Mouse (Mus musculus) kidney, postnatal 0 days (tissue): ENCODE data around the gene Fcgbp. TPM values are rescaled to one million over a fixed set of nuclear protein-coding genes. Genes with fewer than 3 reads are reported as not detected.

Source experiments
- ATAC-seq: fragments of 200-750 bp; cut with Nextera tagmentation; replicated peaks from 2 replicates; pipeline ENCODE4 v1.8.0; 2017; ENCODE audit warnings: low read depth, moderate number of reproducible peaks, moderate TSS enrichment, moderate library complexity; ENCODE audit not compliant: low FRiP score
- DNase-seq: peaks from one replicate; pipeline ENCODE4 v3.0.0-alpha.2; 2016; ENCODE audit warnings: low spot score
- H3K27ac ChIP-seq: fragments of 300-500 bp; sonication (generic); 2 replicates; pipeline ENCODE4 v1.5.1; 2014; ENCODE audit warnings: mild to moderate bottlenecking
- H3K27me3 ChIP-seq: fragments of 300-500 bp; sonication (generic); 2 replicates; pipeline ENCODE4 v1.6.1; 2014; ENCODE audit warnings: low read length, mixed read lengths; ENCODE audit not compliant: insufficient read depth
- H3K36me3 ChIP-seq: fragments of 300-500 bp; sonication (generic); 2 replicates; pipeline ENCODE4 v1.6.1; 2014; ENCODE audit warnings: low read length, mixed read lengths; ENCODE audit not compliant: insufficient read depth
- H3K4me1 ChIP-seq: fragments of 300-500 bp; sonication (generic); replicated peaks from 2 replicates; pipeline ENCODE4 v1.6.1; 2014; ENCODE audit warnings: antibody characterized with exemption, low read length, mixed read lengths; ENCODE audit not compliant: insufficient read depth
- H3K4me2 ChIP-seq: fragments of 300-500 bp; sonication (generic); 2 replicates; pipeline ENCODE4 v1.6.1; 2014; ENCODE audit warnings: mild to moderate bottlenecking, low read length, moderate library complexity, mixed read lengths
- H3K4me3 ChIP-seq: fragments of 300-500 bp; sonication (generic); replicated peaks from 2 replicates; pipeline ENCODE4 v1.5.1; 2014; ENCODE audit warnings: low read depth, low read length
- H3K9ac ChIP-seq: fragments of 300-500 bp; sonication (generic); 2 replicates; pipeline ENCODE4 v1.6.1; 2014; ENCODE audit warnings: low read depth, low read length
- H3K9me3 ChIP-seq: fragments of 300-500 bp; sonication (generic); replicated peaks from 2 replicates; pipeline ENCODE4 v1.6.1; 2016; ENCODE audit warnings: low read length, inconsistent platforms, mixed read lengths
- CTCF ChIP-seq: IDR thresholded peaks from 2 replicates; pipeline ENCODE4 v1.5.1; 2016; ENCODE audit warnings: antibody characterized with exemption, low read depth, mild to moderate bottlenecking, moderate library complexity
- WGBS: fragments of 180-500 bp; shearing (Covaris S2); extraction: QIAGEN DNeasy Blood & Tissue Kit; methylation state at CpG from one replicate; pipeline ENCODE4 v1.1.7; 2014; 5-methylcytosine and 5-hydroxymethylcytosine counted together
- polyA plus RNA-seq: library from polyadenylated mRNA; unstranded; fragments of >200 nt; fragmentation: Nextera tagmentation; extraction: Ambion mirVana; gene quantifications from 2 replicates; pipeline ENCODE4 v1.2.1, GENCODE M21; 2015

The Fcgbp gene
- polyA plus RNA-seq, 1 experiment from 2014 or later, result 0.92 TPM

DNA sequence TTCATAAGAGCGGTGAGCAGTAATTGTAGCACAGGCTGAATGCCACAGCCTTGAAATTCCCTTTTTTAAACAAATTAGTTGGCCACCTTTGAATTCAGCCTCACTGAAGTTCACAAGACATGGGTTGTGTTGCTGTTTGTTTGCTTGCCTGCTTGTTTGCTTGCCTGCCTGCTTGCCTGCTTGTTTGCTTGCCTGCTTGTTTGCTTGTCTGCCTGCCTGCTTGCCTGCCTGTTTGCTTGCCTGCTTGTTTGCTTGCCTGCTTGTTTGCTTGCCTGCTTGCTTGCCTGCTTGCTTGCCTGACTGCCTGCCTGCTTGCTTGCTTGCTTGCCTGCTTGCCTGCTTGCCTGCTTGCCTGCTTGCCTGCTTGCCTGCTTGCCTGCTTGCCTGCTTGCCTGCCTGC is 11.1 kb upstream of the Fcgbp start:
- Histone ChIP-seq H3K4me3 (no peak overlapping the region), H3K4me1 (no peaks in the 10 kb centered on the region), H3K36me3 (no peaks in the 10 kb centered on the region), H3K9me3 (no peaks in the 10 kb centered on the region), H3K27me3 (no peaks in the 10 kb centered on the region), H3K27ac (no peak overlapping the region), H3K9ac (no peak overlapping the region), H3K4me2 (no peak overlapping the region)
- no peak for DNase-seq
- no peak for ATAC-seq
- TF ChIP-seq CTCF, result no peak
- WGBS, result 93% methylated on average over 1 of the region's 1 CpGs

DNA sequence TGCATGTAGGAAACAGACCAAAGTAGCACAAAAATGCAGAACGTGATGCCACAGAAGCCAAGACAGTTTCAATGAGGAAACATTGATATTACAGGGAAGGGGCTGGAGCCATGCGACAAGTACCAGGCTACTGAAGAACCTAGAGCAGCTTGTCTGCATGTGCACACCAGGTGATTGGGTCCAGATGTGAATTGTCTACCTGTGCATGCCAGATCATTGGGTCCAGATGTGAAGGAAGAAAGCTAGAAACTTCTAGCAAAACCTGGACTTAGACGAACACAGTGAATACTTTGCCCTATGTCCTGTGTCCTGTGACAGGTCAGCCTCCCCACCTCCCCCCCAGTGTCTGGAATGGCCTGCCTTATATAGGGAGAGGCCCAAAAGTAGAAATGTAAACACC is 2.4 kb upstream of the Fcgbp start:
- ATAC-seq (no peak), DNase-seq (no peak)
- no peaks in the 10 kb centered on the region for H3K9me3 ChIP-seq
- no peak overlapping the region for H3K27ac ChIP-seq
- H3K4me3 ChIP-seq, result no peak overlapping the region
- no peaks in the 10 kb centered on the region for H3K4me1 ChIP-seq
- no peaks in the 10 kb centered on the region for H3K36me3 ChIP-seq
- H3K4me2 ChIP-seq, result no peak overlapping the region
- 72% methylated on average over 3 of the region's 3 CpGs for WGBS
- H3K9ac ChIP-seq, result no peak overlapping the region
- TF ChIP-seq CTCF, result no peak
- no peaks in the 10 kb centered on the region for H3K27me3 ChIP-seq

GRCm38 (mm10) chr7:28069546-28070172 is 1.4 kb upstream of the Fcgbp start:
- ATAC-seq, result no peak
- H3K9ac ChIP-seq, result no peak overlapping the region
- no peak overlapping the region for H3K4me3 ChIP-seq
- H3K9me3 ChIP-seq, result no peaks in the 10 kb centered on the region
- TF ChIP-seq CTCF, result no peak
- no peaks in the 10 kb centered on the region for H3K4me1 ChIP-seq
- H3K36me3 ChIP-seq, result no peaks in the 10 kb centered on the region
- H3K27ac ChIP-seq, result no peak overlapping the region
- no peak overlapping the region for H3K4me2 ChIP-seq
- no peaks in the 10 kb centered on the region for H3K27me3 ChIP-seq
- DNase-seq, result no peak
- WGBS, result 50% methylated on average over 3 of the region's 3 CpGs

DNA sequence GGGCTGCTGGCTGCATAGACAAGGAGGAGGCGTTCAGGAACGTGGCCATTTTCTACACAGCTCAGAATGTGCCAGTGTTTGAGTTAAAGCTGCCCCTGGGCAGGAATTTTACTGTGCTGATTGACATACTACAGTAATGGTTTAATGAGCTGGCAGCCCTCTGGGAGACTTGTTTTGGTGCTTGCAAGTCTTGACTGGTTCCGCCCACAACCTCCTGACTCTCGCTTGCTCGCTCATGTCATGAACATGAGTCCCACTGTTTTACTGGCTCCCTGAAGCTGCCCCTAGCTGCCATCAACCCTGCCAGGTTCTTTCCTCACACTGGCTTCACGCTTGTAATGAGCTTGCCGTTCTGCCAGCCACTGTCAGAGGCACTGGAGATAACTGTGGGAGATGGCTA is 13.2 kb downstream of the Fcgbp start:
- Histone ChIP-seq H3K27ac (no peak overlapping the region), H3K4me2 (no peak overlapping the region), H3K9me3 (no peaks in the 10 kb centered on the region), H3K4me1 (no peaks in the 10 kb centered on the region), H3K36me3 (no peaks in the 10 kb centered on the region), H3K9ac (no peak overlapping the region), H3K4me3 (no peak overlapping the region), H3K27me3 (no peaks in the 10 kb centered on the region)
- TF ChIP-seq CTCF, result no peak
- WGBS, result 55% methylated on average over 7 of the region's 7 CpGs
- no peak for ATAC-seq
- no peak for DNase-seq

DNA sequence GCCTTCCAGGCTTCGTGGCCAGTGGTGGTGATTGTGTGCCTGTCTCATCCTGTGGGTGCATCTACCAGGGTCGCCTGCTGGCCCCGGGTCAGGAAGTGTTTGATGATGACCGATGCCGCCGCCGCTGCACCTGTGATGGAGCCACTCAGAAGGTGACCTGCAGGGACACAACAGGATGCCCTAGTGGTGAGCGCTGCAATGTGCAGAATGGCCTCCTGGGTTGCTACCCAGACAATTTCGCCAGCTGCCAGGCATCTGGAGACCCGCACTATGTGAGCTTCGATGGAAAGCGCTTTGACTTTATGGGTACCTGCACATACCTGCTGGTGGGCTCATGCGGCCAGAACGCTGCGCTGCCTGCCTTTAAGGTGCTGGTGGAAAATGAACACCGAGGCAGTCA is 15.2 kb downstream of the Fcgbp start:
- Histone ChIP-seq H3K4me3 (no peak overlapping the region), H3K27ac (no peak overlapping the region), H3K9ac (no peak overlapping the region), H3K4me1 (no peaks in the 10 kb centered on the region), H3K36me3 (no peaks in the 10 kb centered on the region), H3K9me3 (no peaks in the 10 kb centered on the region), H3K4me2 (no peak overlapping the region), H3K27me3 (no peaks in the 10 kb centered on the region)
- no peak for DNase-seq
- no peak for TF ChIP-seq CTCF
- WGBS, result 82% methylated on average over 16 of the region's 16 CpGs
- ATAC-seq, result no peak

DNA sequence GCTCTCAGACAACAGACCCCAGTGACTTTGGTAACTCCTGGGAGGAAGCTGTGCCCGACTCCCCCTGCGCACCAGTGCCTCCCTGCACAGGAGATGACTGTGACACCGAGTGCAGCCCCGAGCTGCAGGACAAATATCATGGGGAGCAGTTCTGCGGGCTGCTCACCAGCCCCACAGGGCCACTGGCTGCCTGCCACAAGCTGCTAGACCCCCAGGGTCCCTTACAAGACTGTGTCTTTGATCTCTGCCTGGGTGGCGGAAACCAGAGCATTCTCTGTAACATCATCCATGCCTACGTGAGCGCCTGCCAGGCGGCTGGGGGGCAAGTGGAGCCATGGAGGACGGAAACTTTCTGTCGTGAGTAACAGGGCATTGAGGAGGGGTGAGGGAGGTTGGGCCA is 22.5 kb downstream of the Fcgbp start:
- Histone ChIP-seq H3K9me3 (no peaks in the 10 kb centered on the region), H3K4me2 (no peak overlapping the region), H3K27me3 (no peaks in the 10 kb centered on the region), H3K9ac (no peak overlapping the region), H3K27ac (no peak overlapping the region), H3K36me3 (no peaks in the 10 kb centered on the region), H3K4me3 (no peak overlapping the region), H3K4me1 (no peaks in the 10 kb centered on the region)
- WGBS, result 21% methylated on average over 11 of the region's 11 CpGs
- DNase-seq, result no peak
- TF ChIP-seq CTCF, result no peak
- ATAC-seq, result no peak

DNA sequence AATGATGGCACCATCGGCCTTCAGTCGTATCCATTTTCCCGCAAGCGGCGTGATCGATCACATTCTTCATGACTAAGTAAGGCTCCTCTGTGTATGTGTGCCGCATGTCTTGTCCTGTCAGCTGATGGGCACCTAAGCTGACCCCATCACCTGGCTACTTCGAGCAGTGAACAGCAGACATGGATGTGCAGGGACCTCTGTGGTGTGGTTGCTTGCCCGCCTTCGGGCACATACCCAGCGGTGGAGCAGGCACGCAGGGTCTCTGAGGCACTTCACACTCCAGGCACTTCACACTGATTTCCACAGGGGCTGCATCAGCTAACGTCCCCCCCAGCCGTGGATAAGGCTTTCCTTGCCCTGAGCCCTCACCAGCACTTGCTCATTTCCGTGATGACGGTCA is 28.1 kb downstream of the Fcgbp start:
- ATAC-seq (no peak), DNase-seq (no peak)
- Histone ChIP-seq H3K27ac (no peak overlapping the region), H3K4me2 (no peak overlapping the region), H3K4me1 (no peaks in the 10 kb centered on the region), H3K9ac (no peak overlapping the region), H3K9me3 (0 out of 2 replicates have a peak, but pooled peaks cover 2% of the 10 kb centered on the region), H3K36me3 (no peaks in the 10 kb centered on the region), H3K27me3 (no peaks in the 10 kb centered on the region), H3K4me3 (no peak overlapping the region)
- no peak for TF ChIP-seq CTCF
- 94% methylated on average over 16 of the region's 16 CpGs for WGBS
